Mouse (Mus musculus) c-Kit-negative CD71-positive TER-119-positive erythroid progenitor cells, embryonic 14.5 days (primary cell): ENCODE measurements around the gene Ttll12.
A peak's percentile ranks its signal among the peaks of the same experiment; 100 is the strongest.

Source experiments
- DNase-seq: peaks from one replicate; pipeline ENCODE4 v3.0.0-alpha.2; 2013; ENCODE audit warnings: low read depth, low spot score

Gene Ttll12

GRCm38 (mm10) chr15:83563327-83563856, 31.6 kb downstream of the Ttll12 start, which contains the start of the genes Tspo and Mcat:
Gene Tspo (plus strand): TSS chr15:83563592.
Gene Mcat (minus strand): TSS chr15:83563787.
- peak; percentile 70 for DNase-seq

- no peak for DNase-seq
These were observed 32.2 kb downstream of the Ttll12 start for GRCm38 (mm10) chr15:83562626-83563270.

- DNase-seq: no peak
These were observed 33.9 kb downstream of the Ttll12 start for GRCm38 (mm10) chr15:83560941-83561477.

DNA sequence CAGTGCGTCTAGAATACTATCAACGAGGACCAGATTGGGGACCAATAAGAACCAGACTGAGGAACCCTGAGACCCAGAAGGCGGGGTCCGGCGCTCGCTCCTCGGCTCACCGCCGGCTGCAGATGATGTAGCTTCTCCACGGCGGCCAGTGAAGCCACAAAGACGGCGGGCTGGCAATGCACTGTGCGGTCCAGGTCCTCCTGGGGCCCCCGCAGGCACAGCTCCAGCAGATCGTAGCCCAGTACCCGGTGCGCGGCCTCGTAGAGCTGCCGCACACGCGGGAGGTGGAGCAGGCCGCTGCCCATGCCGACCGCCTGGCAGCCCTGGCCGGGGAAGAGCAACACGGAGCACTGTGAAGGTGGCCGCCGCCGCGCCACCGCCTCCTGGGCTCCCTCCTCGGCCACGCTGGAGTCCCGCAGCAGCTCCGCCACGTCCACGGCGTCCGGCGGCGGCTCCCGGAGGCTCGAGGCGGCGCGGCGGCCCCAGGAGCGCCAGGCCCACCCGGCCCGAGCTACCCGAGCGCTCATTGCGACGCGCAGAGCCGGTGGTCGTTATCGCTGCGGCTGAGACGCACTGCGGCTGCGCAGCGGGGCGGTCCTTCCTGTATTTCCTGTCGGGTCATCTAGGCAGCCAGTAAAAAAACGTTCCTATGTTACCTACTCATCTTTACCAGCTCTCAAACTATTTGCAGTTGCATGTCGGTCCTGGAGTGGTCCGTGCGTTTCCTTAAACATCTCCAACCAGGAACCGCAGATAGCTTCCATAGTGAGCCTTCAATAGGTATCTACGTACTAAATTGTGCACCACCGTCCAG, 39.6 kb downstream of the Ttll12 start:
- DNase-seq: peak; percentile 72

DNA sequence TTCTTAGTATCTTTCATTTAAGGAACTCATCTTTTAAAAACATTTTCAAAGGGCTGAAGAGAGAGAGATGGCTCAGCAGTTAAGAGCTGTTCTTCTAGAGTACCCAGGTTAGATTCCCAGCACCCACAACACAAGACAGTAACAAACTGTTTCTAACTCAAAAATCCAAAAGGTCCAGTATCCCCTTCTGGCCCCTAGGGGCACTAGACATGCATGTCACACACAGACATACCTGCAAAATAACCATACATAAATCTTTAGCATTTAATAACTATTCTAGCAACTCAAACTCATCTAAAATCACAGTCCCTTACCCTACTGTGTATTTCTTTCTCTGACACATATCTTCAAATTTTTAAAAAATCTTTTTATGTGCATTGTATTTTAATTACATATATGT, 41.1 kb downstream of the Ttll12 start:
- DNase-seq: no peak

GRCm38 (mm10) chr15:83550137-83550536, 44.8 kb downstream of the Ttll12 start:
- no peak for DNase-seq

GRCm38 (mm10) chr15:83547144-83547543, 47.8 kb downstream of the Ttll12 start:
- no peak for DNase-seq

DNA sequence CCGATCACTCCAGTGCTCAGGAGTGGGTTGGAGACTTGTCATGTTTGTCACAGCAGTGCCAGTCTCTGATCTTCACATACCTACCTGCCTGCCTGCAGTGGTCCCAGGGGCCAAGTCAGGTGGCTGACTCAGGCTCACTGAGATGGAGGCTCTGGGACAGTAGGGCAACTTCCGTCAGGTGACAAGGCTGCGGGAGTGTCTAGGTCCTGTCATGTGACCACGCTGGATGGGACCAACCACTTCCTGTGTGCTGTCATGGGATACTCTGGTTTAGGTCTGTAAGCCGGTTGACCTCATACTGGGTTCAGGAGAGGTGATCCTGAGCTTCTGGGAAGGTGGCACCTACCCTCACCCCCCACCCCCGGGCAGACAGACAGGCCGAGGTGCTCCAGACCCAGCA, 48.9 kb downstream of the Ttll12 start:
- DNase-seq: no peak

- DNase-seq: no peak
These were observed 53.2 kb downstream of the Ttll12 start for GRCm38 (mm10) chr15:83541647-83542287.

GRCm38 (mm10) chr15:83539905-83540304, 55.1 kb downstream of the Ttll12 start:
- DNase-seq: no peak

DNA sequence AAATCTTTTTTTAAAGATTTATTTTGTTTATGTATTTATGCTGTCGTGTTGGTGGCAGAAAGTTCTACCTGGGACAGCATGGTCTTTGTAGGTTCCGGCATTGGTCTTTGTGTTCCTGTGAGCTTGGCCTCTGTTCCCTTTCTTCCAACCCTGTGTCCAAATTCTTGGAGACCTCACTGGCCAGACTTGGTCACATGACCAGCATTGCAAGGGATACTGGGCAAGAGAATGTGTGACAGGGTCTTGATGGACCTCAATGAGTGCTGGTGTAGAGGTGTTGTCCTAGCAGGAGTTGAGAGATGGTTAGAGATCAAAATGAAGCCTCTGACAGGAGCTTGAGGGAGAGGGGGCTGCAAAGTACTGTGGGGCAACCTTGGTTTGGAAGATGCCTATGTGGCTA, 56.1 kb downstream of the Ttll12 start:
- DNase-seq: no peak

GRCm38 (mm10) chr15:83535890-83536231, 59.1 kb downstream of the Ttll12 start:
- no peak for DNase-seq

GRCm38 (mm10) chr15:83534960-83535889, 59.7 kb downstream of the Ttll12 start:
- no peak for DNase-seq

DNA sequence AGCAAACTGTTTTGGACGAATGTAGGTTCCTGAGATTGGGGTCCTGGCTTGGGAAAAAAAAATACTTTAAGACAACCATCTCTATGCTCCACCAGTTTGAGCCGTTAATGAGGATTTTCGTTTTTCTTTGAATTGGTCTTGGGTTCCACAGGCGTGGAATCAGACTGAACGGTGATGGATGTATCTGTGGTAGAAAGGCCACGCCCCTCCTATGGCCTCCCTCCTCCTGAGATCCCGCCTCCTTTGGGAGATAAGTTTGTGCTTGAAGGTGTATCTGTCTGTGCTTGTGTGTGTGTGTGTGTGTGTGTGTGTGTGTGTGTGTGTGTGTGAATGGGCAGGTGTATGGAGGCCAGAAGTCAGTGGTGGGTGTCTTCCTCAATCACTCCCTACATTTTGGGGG, 62.4 kb downstream of the Ttll12 start:
- DNase-seq: no peak

DNA sequence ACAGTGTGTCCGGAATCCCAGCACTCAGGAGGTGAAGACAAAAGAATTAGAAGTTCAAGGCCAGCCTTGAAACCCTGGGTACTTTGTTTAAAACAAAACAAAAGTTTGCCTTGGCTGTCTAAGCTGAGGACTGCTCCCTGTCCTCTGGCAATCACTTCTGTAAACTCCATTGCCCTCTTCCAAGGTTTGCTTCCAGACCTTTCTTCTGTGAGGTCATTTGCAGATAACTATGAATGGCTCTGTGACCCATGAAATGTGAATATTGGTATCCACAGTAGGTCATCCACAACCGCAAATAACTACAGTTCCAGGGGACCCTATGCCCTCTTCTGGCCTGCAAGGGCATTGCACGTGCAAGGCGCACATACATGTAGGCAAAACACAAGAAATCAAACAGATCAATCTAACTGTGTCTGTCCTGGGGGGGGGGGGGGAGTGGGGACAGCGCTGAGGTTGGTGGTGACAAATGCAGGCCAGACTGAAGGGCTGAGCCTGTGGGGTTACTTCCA, 62.9 kb downstream of the Ttll12 start:
- DNase-seq: no peak

DNA sequence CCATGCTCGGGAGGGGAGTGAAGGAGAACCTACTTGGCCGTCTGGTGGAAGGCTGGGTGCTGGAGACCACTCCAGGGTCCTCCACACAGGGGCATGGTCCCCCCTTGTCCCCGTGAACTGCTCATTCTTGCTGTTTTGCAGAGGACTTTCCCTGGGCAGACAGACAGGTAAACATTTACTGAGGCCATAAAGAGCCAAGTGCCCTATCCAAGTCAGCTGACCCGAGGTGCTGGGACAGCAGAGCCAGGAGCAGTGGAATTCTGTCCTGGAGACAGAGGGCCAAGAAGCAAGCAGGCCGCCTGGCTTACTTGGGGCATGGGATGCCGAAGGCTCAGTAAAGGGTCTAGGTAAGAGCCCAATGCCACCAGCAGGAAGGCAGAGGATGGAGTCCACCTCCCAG, 64.3 kb downstream of the Ttll12 start:
- DNase-seq: no peak

DNA sequence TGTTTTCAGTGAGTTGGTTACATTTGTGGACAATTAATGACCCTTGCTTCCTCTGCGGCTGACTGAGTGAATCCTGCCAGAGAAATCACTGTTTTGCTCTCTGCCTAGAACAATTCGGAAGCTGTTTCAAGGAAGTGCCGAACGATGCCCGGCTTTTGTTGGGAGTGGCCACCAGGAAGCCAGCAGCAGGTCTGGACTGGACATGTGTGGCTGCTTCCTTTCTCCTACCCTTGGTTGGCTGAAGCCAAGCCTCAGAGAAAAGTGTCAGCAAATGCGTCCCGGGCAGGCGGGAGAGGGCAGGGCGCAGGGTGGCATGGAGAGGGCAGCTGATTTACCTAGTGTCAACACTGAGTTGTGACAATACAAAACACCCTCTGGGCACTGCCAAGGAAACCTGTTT, 64.7 kb downstream of the Ttll12 start:
- DNase-seq: no peak

- DNase-seq: no peak
These were observed 65.2 kb downstream of the Ttll12 start for GRCm38 (mm10) chr15:83529765-83530164.

DNA sequence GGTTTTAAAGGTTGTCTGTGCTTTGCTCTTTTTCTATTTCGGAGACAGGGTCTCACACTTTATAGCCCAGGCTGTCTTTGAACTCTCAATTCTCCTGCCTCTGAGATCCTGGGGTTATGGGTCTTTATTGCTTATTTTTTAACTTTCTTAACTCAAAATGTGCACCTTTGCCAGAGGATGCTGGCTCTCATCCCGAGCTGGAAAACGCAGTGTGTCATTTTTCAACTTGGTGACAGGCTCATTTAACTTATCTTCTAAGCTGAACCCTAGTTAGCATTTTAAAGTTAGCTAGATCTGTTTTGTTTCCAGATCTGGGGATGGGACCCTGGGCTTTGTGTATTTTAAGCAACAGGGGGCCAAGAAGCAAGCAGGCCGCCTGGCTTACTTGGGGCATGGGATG, 66.1 kb downstream of the Ttll12 start:
- DNase-seq: no peak

GRCm38 (mm10) chr15:83527747-83528146, 67.2 kb downstream of the Ttll12 start:
- no peak for DNase-seq

DNA sequence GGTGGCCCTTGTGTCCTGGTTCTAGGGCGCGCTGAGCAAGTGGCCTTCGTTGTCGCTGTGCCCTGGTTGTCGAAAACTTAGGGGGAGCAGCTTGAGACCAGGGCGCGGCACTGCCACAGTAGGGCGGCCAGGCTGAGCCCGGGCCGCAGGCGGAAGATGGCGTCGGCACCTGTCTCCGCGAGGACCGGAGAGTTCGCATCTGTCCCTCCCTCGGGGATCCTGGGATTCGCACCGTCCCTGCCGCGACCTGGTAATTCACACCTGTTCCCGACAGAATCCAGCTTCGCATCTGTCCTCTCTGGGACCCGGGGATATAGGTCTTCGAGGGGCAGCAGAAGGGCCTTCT, 67.9 kb downstream of the Ttll12 start:
- DNase-seq: no peak
